Mouse (Mus musculus) activated CD4-positive, CD25-positive, alpha-beta regulatory T cell (primary cell): ENCODE data around the gene Trappc10. TPM values are rescaled to one million over a fixed set of nuclear protein-coding genes. Genes with fewer than 3 reads are reported as not detected.

Experiments
- polyA plus RNA-seq, 2 experiments: library from polyadenylated mRNA; unstranded; fragments of 100-300 nt; shearing (Covaris generic); gene quantifications; one replicate each; pipeline ENCODE4 v1.2.1; 2017

Gene Trappc10
- polyA plus RNA-seq, result 10 to 100 TPM; 42.4 to 44.6 TPM

DNA sequence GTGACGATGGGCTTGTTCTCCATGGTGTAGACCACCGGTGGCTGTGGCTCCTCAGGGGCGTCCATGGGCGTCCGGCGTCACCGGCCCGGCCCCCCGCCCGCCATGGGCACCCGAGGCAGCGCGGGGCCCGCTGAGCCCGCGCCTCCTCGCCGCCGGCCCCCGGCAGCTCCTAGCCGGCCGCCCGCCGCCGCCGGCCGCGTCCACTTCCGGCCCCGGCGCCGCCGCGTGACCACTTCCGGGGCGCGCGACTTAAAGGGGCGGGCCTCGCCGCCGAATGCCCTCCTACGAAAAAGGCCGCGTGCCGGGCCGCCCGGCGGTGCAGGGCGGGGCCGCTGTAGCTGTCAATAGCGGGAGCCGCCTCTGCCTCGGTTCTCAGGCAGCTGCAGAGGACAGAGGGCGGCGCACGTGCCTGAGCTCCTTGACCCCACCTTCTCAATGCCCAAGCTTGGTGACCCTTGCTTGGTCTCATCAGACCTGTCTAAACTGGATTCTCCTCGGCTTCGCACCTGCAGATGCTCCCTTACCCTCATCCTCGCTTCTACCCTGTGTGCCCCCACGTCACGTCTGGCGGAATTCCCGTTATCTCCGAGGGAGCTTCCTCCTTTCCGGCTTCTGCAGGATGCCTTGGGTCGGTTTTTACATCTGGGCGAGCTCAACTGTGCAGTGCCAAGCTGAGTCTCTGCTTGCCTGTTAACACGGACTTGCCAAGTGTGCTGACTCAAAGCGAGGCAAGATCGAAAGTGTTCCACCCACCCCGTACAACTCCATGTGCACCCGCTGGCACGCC is at the start of gene Trappc10:
Gene Trappc10, minus strand, starts transcription at position 204 of the 787 bp plus-strand sequence.

DNA sequence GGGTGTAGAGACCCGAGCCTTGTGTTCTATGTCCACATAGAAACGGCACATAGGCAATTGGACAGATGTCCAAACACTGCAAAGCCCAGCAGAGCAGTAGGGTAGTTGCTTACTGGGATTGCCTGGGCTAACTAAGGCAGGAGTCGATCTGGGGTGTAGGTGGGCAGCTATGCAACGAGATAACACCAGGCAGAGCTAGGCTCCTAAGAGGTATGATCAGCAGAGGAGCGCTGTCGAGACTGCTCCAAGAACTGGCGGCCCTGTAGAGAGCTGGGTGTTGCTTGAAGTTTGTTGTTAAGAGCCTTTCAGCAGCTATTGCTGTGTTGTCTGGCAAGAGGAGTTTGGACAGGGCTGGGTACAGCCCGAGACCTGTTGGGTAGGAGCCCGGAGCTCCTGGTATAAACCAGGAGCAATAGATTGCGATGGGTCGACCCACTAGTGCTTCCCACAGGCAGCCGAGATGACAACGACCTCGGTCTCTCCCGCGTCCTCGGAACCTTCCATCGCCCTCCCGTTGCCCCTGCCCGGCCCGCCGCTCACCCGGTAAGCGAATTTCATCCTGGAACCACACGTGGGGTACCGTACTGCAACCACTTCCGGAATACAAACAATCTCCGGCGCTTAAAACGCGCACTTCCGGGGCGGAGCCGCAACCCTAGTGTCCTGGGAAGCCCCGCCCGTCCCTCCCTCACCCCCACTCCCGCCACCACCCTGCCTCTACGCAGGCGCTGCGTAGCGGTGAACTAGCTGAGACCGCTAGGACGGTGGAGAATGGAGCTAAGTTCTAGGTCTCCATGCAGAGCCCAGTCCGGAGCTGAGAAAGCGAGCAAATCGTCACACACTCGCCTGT is 59.7 kb downstream of the Trappc10 start, which contains the start of gene Pwp2:
Gene Pwp2, minus strand, starts transcription at position 619 of the 850 bp plus-strand sequence.

DNA sequence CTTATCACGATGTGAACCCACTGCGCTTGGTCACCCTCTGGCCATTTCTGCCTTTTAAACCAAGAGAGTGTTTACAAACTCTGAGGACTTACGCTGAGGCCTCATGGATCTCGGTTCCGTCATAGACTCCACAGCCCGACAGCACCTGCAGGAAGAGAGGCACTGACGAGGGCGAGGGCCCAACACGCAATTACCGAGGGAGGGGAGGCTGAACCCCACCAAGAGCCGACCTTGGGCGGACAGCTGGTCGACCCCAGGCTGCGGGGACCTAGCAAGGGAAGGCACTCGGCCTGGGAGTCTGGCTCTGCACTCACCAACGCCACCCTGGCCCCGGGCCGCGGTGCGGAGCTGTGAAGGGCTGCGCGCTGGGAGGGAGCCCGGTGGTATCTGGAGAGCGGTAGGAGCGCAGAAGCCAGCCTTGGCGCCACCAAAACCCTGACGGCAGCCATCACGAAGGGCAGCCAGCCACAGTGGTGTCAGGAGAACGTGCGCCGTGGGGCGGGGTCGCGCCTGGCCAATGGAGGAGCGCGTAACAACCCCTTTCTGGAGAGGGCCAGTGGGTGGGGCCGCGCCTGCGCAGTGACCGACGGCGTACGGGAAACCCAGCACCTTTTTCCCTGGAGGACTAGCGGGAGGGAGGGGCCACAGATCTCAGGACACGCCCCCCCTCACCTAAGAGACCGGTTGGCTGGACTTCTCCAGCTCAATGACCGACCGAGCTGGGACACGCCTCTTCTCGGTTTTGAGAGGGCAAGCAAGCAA is 75.0 kb downstream of the Trappc10 start, which contains the start of gene D10Jhu81e:
Gene D10Jhu81e, minus strand, starts transcription at position 502 of the 762 bp plus-strand sequence.

Other genes with a start within 250 kb of the Trappc10 start
- 10 to 100 TPM; 53.8 to 58.8 TPM for gene Pfkl, start 234.6 kb downstream of the Trappc10 start, polyA plus RNA-seq
- gene Dnmt3l, start 202.7 kb downstream of the Trappc10 start, polyA plus RNA-seq, result under 1 TPM in 1 of 2 experiments, not detected in 1; 0.20 TPM
- 1 to 10 TPM in 1 of 2 experiments, under 1 TPM in 1; 0.21 to 1.5 TPM for gene Aire, start 201.0 kb downstream of the Trappc10 start, polyA plus RNA-seq
- gene Icosl, start 175.3 kb downstream of the Trappc10 start, polyA plus RNA-seq, result 10 to 100 TPM in 1 of 2 experiments, 1 to 10 TPM in 1; 5.3 to 11.4 TPM
- 10 to 100 TPM; 67.7 to 79.8 TPM for gene D10Jhu81e, start 74.9 kb downstream of the Trappc10 start, polyA plus RNA-seq
- gene Pwp2, start 59.5 kb downstream of the Trappc10 start, polyA plus RNA-seq, result 10 to 100 TPM; 15.2 to 16.5 TPM
- gene Agpat3, start 107.8 kb upstream of the Trappc10 start, polyA plus RNA-seq, result 100 to 1,000 TPM; 205 to 219 TPM
- 100 to 1,000 TPM; 257 to 260 TPM for gene Rrp1, start 168.4 kb upstream of the Trappc10 start, polyA plus RNA-seq
- 100 to 1,000 TPM; 155 to 161 TPM for gene Cstb, start 181.0 kb upstream of the Trappc10 start, polyA plus RNA-seq
- 1 to 10 TPM; 7.4 to 8.8 TPM for gene Pdxk, start 220.3 kb upstream of the Trappc10 start, polyA plus RNA-seq